Mouse (Mus musculus) spleen, adult 2 months (tissue): ENCODE results near the gene Xrcc4.

Source experiments
- CTCF ChIP-seq: fragments of 200-500 bp; IDR thresholded peaks from 2 replicates; pipeline ENCODE4 v1.5.1; 2011; ENCODE audit warnings: mild to moderate bottlenecking, inconsistent platforms; ENCODE audit not compliant: insufficient read depth, insufficient read length, insufficient replicate concordance; ENCODE audit errors: extremely low read depth
- POLR2A ChIP-seq: fragments of 200-500 bp; IDR thresholded peaks from 2 replicates; pipeline ENCODE4 v1.6.1; 2011; ENCODE audit warnings: low read depth, low read length, inconsistent platforms

- TF ChIP-seq CTCF: no peak
- TF ChIP-seq POLR2A: no peak
Measured at GRCm38 (mm10) chr13:90032977-90033376, 56.4 kb downstream of the Xrcc4 start.
